Mouse (Mus musculus) monocyte, adult 5-6 weeks (primary cell): ENCODE data around the gene Swap70. TPM values are rescaled to one million over a fixed set of nuclear protein-coding genes. Genes with fewer than 3 reads are reported as not detected.

Experiments used
- ATAC-seq: fragments of 153-309, 156-312 bp; replicated peaks from 2 replicates; pipeline ENCODE4 v1.8.0; 2017; ENCODE audit warnings: mild to moderate bottlenecking; ENCODE audit not compliant: low TSS enrichment, insufficient number of reproducible peaks, severe bottlenecking, poor library complexity, low FRiP score
- total RNA-seq: library from RNA; stranded (forward); fragments of 200-1000, 200-491, 200-594 nt; gene quantifications from 3 replicates; pipeline ENCODE4 v1.2.3, GENCODE M21; 2017

Gene Swap70
- total RNA-seq, 1 experiment from 2014 or later: 118 TPM

GRCm38 (mm10) chr7:110265796-110266195 is 44.3 kb downstream of the Swap70 start:
- ATAC-seq: peak; percentile 91

- ATAC-seq: no peak
Observed at GRCm38 (mm10) chr7:110267014-110267413, 45.5 kb downstream of the Swap70 start.

GRCm38 (mm10) chr7:110267994-110268393 is 46.5 kb downstream of the Swap70 start:
- ATAC-seq: no peak

GRCm38 (mm10) chr7:110268511-110268910 is 47.0 kb downstream of the Swap70 start:
- ATAC-seq: no peak

- ATAC-seq: no peak
Observed at GRCm38 (mm10) chr7:110269777-110270176, 48.3 kb downstream of the Swap70 start.

- ATAC-seq: peak; percentile 48; the same call in 1 of the 2 replicates
Observed at GRCm38 (mm10) chr7:110270455-110270854, 48.9 kb downstream of the Swap70 start.

GRCm38 (mm10) chr7:110271814-110272213 is 50.3 kb downstream of the Swap70 start:
- ATAC-seq: no peak

GRCm38 (mm10) chr7:110272434-110272833 is 50.9 kb downstream of the Swap70 start:
- ATAC-seq: no peak

- ATAC-seq: no peak
Observed at GRCm38 (mm10) chr7:110277734-110278245, 56.3 kb downstream of the Swap70 start.

- no peak for ATAC-seq
Observed at GRCm38 (mm10) chr7:110279183-110279582, 57.7 kb downstream of the Swap70 start.

- no peak for ATAC-seq
Observed at GRCm38 (mm10) chr7:110281435-110282256, 60.1 kb downstream of the Swap70 start.

- no peak for ATAC-seq
Observed at GRCm38 (mm10) chr7:110282797-110283196, 61.3 kb downstream of the Swap70 start.

- ATAC-seq: no peak
Observed at GRCm38 (mm10) chr7:110283484-110284275, 62.2 kb downstream of the Swap70 start.

- no peak for ATAC-seq
Observed at GRCm38 (mm10) chr7:110285076-110285848, 63.8 kb downstream of the Swap70 start.

GRCm38 (mm10) chr7:110285849-110286151 is 64.3 kb downstream of the Swap70 start:
- ATAC-seq: no peak

- ATAC-seq: no peak
Observed at GRCm38 (mm10) chr7:110286198-110286732, 64.8 kb downstream of the Swap70 start.

GRCm38 (mm10) chr7:110286838-110287475 is 65.4 kb downstream of the Swap70 start:
- peak; percentile 66 for ATAC-seq

- ATAC-seq: no peak
Observed at GRCm38 (mm10) chr7:110287476-110288071, 66.1 kb downstream of the Swap70 start.
